Mouse (Mus musculus): ENCODE results near the gene Rab40b. TPM values are rescaled to one million over a fixed set of nuclear protein-coding genes. Genes with fewer than 3 reads are reported as not detected.
"Not testable (repeated sequence)": the region's sequence is repeated elsewhere in the genome, so short reads cannot be mapped to it uniquely, and the experiment has no call there.

The Rab40b gene
- total RNA-seq, 2 experiments from 2014 or later: 31.5 to 35.0 TPM

GRCm38 (mm10) chr11:121307712-121308111, 80.3 kb downstream of the Rab40b start:
- intact Hi-C loops (cut with DNase I): not testable (repeated sequence)

GRCm38 (mm10) chr11:121306608-121307007, 81.4 kb downstream of the Rab40b start:
- intact Hi-C loops (cut with DNase I): no loop called here
- peak in 1 of 2 experiments; percentile 32 for DNase-seq (ENCODE audit: extremely low spot score in 1 of 2, low spot score in 2 of 2)

More at GRCm38 (mm10) chr11:121307712-121308111, 80.3 kb downstream of the Rab40b start:
- DNase-seq (ENCODE audit: extremely low spot score in 1 of 2, low spot score in 2 of 2): peak in 1 of 2 experiments; percentile 16

Small RNA genes within 50 kb of the gene (microRNA-seq; reads per million reads assigned to microRNA genes)
- gene Mir7236: not detected

Other genes starting within 250 kb of the Rab40b start
- gene Tex19.1, start 242.1 kb downstream of the Rab40b start, total RNA-seq (2021): not detected
- gene Uts2r, start 228.0 kb downstream of the Rab40b start, total RNA-seq (2021): not detected
- gene Hexdc, start 183.8 kb downstream of the Rab40b start, total RNA-seq (2021): 10 to 100 TPM; 41.0 to 42.7 TPM
- gene Ogfod3, start 183.5 kb downstream of the Rab40b start, total RNA-seq (2021): 1 to 10 TPM; 7.4 to 9.2 TPM
- 10 to 100 TPM; 22.8 to 24.7 TPM for gene Cybc1, start 158.9 kb downstream of the Rab40b start, total RNA-seq (2021)
- gene Narf, start 151.0 kb downstream of the Rab40b start, total RNA-seq (2021): 10 to 100 TPM; 67.6 to 80.3 TPM
- gene Foxk2, start 128.3 kb downstream of the Rab40b start, total RNA-seq (2021): 100 to 1,000 TPM; 118 to 121 TPM
- gene Wdr45b, start 33.8 kb downstream of the Rab40b start, total RNA-seq (2021): 10 to 100 TPM; 54.0 to 60.0 TPM
- gene Fn3krp, start 33.1 kb upstream of the Rab40b start, total RNA-seq (2021): 10 to 100 TPM; 21.7 to 21.9 TPM
- gene Fn3k, start 46.7 kb upstream of the Rab40b start, total RNA-seq (2021): 10 to 100 TPM; 16.0 to 19.0 TPM
- gene Tbcd, start 63.7 kb upstream of the Rab40b start, total RNA-seq (2021): 10 to 100 TPM; 57.4 to 57.9 TPM
- gene Zfp750, start 131.1 kb upstream of the Rab40b start, total RNA-seq (2021): not detected

Measured in left cerebral cortex, postnatal 10 days (tissue).